Mouse (Mus musculus) thymus, postnatal 10 days (tissue): ENCODE results near the gene Agbl1.
"Not testable (repeated sequence)": the region's sequence is repeated elsewhere in the genome, so short reads cannot be mapped to it uniquely, and the experiment has no call there.

Source experiments
- DNase-seq, 2 experiments: peaks; one replicate each; pipeline ENCODE4 v3.0.0; 2021; ENCODE audit warnings: low spot score in 2 of 2

The Agbl1 gene

DNA sequence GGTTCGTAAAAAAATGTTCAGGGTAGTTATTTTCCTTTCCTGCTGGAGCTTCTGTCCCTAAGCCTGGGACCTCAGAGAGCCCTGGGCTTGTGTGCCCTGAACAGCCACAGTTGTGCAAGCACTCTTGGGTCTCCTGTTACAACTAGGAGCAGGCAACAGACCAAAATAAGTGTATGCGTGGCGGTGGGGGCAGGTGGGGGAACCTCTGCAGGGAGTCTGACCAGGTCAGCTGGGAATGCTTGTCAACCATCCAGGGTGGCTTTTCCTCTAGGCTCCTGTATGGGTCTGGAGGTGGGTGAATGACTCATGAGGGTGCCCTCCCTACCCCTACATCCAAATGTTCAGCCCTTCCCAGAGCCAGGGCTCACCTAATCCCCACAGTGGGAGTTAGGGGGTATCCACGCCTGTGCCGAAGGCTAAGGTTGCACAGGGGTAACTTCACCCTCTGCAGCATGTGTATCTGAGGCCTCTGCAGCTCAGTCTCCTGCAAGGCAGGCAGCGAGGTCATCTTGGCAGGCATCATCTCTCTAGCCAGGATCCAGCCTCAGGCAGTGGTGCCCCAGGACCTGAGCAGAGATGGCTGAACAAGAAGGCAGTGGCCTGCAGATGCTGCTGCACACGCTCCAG, at the start of gene Agbl1:
Agbl1 (plus strand) TSS at position 577 of the 627 bp plus-strand sequence.
- no peak for DNase-seq

- no peak for DNase-seq
These were observed 44.6 kb upstream of the Agbl1 start for GRCm38 (mm10) chr7:76185005-76185658.

DNA sequence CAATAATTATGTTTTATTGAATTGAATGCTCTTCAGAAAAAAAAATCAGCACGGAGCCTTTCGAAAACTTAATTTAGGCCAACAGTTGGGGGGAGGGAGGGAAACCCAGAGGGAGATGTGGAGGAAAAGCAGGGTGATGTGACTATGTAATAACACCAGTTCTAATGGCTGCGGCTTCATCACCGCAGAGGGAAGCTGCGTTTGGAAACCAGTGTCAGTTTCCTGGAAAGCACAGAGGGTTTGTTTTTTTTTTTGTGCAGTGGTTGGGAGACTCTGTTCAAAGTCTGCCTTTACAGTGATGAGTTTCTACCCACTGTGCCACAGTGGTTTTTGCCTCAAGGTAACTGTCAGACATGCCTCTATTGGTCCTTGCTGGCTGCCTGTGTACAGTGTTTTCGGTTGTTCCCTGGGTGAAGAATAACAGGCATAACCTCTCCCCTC, 44.0 kb upstream of the Agbl1 start:
- DNase-seq, result no peak

GRCm38 (mm10) chr7:76218546-76218945, 11.1 kb upstream of the Agbl1 start:
- DNase-seq, result no peak

DNA sequence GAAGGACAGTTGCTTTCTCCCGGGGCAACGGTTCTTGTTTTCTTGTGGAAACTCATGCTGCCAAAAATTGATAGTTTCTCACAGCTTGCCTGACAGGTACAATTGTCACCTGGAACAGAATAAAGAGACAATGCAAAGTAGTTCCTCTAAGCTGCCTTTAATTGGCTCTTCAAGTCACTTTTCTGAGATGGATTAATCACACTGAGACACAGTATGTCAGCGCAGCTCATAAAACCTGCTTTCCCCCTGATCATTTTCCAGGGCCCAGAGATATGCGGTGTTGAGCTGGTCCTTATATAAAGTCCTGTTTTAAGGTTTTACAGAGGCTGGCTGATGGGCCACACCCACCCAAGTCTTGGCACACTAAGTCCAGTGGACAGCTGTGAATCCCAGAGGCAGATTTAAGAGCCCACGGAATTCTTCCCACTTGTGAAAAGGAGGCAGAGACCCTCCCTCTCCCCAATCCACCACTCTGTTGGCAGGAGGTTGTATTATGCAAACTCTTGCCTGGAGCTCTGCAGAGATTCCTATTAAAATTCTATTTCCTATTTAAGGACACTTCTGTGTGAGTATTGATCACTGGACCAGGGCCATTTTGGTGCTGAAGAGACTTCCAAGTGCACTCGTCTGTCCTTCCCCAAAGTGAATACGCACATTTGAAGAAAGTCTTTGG, 9.8 kb upstream of the Agbl1 start:
- DNase-seq, result no peak

DNA sequence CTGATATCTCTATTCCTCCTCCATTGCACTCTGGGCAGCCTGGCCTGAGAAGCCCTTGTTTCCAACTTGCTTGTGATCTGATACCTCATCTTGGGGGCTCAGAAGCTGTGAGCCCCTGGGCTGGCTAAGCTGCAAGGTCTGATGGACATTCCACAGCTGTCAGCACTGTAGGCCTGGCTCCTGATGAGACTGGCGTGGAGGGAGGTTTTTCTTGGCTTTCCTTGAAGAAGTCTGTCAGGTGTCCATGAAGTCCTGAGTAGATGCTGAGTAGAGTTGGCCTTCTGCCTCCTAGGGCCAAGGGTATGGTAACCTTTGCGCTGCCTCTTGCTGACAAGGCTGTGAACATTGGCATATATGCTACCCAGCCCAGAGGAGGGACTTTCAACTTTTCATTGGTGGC, 7.0 kb upstream of the Agbl1 start:
- DNase-seq, result no peak

- DNase-seq, result peak; percentile 13 to 14
These were observed 806 bp upstream of the Agbl1 start for GRCm38 (mm10) chr7:76228881-76229280.

GRCm38 (mm10) chr7:76234321-76234720, 4.6 kb downstream of the Agbl1 start:
- no peak for DNase-seq

DNA sequence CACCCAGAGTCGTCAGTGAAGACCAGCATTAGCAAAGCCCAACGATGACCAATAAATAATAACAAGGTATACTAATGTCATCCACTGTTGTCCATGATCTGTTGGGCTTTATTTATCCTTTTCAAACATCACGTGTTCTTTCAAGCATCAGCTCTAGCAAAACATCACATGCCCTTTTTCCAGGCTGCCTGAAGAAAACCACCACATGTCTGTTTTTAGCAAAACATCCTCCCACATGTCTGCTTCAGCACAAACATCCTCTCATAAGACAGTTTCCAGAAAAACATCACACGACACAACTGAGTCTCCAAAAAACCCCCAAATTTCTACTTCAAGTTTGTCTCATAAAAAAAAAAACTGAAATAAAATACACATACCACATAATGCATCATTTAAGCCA, 7.8 kb downstream of the Agbl1 start:
- DNase-seq, result no peak

- DNase-seq, result not testable (repeated sequence)
These were observed 15.2 kb downstream of the Agbl1 start for GRCm38 (mm10) chr7:76244839-76245238.

- no peak for DNase-seq
These were observed 45.4 kb downstream of the Agbl1 start for GRCm38 (mm10) chr7:76275061-76275460.

- peak; percentile 9 to 12 for DNase-seq
These were observed 53.1 kb downstream of the Agbl1 start for GRCm38 (mm10) chr7:76282831-76283230.

DNA sequence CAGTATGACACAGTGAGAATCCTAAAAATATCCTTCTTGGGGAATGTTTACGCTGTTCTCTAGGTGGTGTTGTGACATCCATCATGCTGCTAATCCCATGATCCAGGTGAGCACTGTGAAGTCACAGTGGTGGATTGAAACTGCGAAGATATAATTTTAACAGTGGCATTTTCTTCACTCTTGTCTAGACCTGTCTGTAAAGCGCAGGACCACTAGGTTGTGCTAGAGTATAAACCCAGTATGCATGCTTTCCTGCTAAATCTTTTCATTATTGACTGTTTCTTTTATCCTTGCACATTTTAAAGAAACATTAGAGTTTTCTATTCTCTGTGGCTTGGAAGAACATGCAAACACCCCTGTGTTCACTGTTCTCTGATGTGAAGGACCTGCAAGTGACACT, 57.8 kb downstream of the Agbl1 start:
- no peak for DNase-seq

GRCm38 (mm10) chr7:76321866-76322553, 92.3 kb downstream of the Agbl1 start:
- no peak for DNase-seq

GRCm38 (mm10) chr7:76326091-76326490, 96.4 kb downstream of the Agbl1 start:
- no peak for DNase-seq

- DNase-seq, result no peak
These were observed 109.6 kb downstream of the Agbl1 start for GRCm38 (mm10) chr7:76339308-76339707.

DNA sequence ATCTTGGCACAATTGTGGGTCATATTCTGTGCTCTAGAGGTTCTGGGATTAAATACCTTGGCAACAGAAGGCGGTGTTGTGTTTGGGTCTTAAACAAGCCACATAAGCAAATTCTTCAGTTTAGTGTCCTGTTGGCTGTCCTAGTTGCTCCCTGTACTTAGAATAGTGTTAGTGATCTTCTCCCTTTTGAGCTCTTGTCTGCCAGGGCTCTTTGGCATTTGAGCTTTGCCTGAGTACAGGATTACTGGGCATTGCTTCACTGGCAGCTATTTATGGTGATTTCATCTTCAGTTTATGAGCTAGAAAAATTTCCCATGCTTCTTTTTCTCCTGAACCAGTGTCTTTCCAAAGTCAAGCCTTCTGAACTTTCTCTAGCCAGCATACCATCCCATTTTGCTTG, 111.9 kb downstream of the Agbl1 start:
- DNase-seq, result no peak

DNA sequence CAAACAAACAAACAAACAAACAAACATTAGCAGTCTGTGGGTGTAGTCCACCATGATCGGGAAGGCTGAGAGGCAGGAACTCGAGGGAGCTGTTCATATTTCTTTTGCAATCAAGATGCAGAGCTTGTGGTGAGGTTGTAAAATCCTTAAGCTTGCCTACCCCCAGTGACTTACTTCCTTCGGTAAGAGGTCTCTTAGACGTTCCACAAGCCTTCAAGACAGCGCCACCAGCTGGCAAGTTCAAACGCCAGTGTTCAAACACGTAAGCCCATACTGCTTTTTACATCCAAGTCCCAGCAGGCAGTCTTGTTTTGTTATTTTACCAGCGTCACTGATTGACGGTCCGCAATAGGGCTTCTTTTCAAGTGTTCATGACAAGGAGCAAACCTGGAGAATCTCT, 123.8 kb downstream of the Agbl1 start:
- peak; percentile 24 to 54 for DNase-seq

GRCm38 (mm10) chr7:76354510-76354909, 124.8 kb downstream of the Agbl1 start:
- peak; percentile 6 to 38 for DNase-seq

DNA sequence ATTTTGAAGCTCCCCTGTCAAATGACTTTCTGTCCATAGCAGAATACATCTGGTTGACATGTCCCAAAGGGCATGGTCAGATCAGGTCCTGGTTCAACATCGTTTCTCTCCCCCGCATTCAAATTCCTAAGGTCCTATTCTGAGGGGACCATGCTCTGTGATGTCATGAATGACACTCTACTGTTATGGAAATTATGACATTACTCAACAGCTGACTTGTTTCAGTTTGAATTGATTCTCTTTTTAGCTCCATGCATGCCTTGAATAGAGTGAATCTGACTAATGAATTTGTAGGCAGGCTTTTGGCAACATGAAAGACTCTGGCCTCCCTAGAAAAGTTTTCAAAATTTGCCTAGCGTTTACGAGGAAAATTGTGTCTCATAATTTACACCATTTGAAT, 141.6 kb downstream of the Agbl1 start:
- DNase-seq, result no peak

DNA sequence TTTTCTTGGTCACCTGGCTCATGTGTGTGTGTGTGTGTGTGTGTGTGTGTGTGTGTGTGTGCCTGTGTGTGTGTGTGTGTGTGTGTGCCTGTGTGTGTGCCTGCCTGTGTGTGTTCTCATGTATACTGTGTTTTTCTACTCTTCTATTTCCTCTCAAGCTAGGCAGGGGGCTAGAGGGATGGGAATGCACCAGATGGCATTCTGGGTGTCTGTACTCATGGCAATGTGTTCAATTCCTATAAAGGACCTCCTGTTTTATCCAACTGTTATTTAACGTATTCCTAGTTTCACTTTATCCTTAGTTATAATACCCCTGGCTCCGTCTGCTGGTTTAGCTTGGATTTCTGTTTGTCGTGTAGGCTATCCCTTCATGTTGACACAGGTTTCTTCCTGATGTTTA, 149.8 kb downstream of the Agbl1 start:
- DNase-seq, result no peak

DNA sequence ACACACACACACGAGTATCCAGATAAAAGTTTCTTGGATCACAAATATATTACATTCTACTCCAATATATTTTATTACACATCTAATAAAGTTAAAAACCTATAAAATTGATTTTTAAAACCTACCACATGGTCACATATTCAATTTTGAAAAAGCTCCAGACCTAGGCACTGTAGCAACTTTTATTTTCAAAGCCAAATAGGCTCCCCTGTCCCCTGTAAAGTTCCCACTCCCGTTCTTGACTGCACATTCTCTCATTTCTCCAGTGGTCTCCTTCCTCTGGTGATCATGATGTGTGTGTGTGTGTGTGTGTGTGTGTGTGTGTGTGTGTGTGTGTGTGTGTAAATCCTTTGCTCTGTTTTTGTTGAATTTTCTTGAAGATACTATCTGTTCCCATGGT, 152.3 kb downstream of the Agbl1 start:
- no peak for DNase-seq
